Mouse (Mus musculus): ENCODE measurements around the gene Tifab.
"Not testable (repeated sequence)": the region's sequence is repeated elsewhere in the genome, so short reads cannot be mapped to it uniquely, and the experiment has no call there.

Gene Tifab

DNA sequence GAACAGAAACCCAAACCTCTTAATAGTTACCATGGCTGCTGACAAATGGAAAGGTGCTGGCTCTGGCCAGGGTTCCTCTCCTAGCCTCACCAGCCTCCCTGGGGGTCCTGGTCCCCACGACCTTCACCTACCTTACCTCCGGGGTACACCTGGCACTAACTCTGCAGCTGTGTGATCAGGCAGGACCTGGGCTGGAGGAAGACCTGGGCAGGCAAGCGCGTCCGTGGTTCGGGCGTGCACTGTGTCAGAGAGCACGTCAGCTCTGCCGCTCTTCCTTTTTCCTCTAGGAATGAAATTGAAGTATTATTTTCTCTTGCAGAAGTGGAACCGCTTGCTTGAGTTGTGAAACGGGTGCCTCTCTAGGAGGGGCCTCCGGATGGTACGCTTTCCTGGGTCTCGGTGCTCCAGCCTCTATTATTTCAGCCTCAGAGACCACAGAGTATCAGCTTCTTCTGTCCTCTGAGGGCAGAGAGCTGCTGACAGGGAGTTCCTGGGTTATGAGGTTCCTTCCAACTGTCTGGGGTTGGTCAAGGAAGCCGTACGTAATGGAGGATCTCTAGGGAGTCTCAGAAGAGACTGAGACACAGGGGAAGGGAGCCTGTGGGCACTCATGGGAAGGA lies at the start of gene Tifab:
Tifab (minus strand) TSS at position 470 of the 620 bp plus-strand sequence.
- DNase-seq (ENCODE audit: extremely low read depth, low read depth, low spot score) = no peak

DNA sequence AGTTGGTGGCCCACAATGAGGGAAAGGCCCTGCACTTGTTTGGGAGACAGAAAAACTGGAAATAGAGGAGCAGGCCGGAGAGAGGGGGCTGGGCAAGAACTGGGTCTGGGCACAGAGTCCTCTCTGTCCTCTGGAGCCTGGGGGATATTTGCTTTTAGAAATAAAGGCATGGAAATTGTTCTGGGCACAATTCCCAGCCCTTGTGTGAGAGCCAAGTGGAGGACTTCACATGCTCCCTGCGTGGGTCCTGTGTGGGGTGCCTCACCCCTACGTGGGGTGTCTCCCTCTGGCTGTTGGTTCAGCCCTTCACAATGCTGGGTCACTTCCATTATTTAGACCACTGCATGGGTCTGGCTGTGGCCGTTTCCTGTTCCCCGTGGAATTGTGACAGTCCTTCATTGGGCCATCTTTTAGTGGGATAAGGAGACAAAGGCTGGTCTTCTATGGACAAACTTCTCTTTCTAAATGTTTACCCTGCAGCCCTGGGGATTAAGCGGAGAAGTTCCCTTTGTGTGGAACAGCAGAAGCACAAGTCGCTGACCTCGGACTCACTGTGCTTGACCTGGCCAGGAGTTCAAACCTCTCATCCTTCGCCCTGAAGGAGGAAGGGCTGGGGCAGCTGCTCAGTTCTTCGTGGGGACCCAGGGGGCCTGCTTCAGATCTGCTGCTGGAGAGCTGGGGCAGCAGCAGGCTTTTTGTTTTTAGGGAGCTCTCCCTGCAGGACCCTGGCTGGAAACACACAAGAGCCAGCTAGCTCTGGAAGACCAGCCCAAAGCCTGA lies 47.7 kb upstream of the Tifab start:
- DNase-seq (ENCODE audit: extremely low read depth, low read depth, low spot score) = no peak

DNA sequence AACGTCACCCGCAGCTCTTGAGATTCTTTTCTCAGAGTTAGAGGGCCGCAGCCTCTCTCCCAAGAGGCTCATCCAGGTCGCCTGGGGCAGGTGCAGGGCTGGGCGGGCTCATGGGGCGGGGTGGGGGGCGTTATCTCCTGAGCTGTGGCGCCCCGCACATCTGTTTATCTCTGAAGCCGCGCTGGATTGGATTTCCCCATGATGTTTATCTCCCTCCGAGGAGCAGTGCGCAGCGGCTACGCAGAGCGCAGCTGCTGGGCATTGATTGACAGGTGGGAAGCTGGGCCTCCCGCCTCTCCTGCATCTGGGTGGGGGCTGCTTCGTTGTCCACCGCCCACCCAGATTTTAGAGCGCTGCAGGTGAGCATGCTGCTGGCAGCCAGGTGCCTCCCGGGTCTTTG lies 44.9 kb upstream of the Tifab start:
- DNase-seq (ENCODE audit: extremely low read depth, low read depth, low spot score) = no peak

DNA sequence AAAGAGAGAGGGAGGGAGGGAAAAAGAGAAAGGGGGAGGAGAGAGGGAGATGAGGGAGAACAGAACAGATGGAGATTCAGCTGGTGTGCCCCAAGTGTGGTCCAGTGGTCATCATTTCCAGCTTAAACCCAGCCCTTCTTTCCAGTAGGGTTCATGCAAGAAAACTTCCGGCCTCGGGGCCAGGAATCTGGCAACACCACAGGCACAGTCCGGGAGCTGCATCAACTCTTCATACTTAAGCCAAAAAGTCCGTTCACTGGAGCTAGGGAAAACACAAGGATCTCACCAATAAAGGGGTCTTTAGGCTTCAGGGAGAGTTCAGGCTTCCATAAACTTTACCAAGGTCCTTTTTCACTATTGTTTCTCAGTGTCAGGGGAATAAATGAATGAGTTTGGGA lies 44.2 kb upstream of the Tifab start:
- DNase-seq (ENCODE audit: extremely low read depth, low read depth, low spot score) = no peak

DNA sequence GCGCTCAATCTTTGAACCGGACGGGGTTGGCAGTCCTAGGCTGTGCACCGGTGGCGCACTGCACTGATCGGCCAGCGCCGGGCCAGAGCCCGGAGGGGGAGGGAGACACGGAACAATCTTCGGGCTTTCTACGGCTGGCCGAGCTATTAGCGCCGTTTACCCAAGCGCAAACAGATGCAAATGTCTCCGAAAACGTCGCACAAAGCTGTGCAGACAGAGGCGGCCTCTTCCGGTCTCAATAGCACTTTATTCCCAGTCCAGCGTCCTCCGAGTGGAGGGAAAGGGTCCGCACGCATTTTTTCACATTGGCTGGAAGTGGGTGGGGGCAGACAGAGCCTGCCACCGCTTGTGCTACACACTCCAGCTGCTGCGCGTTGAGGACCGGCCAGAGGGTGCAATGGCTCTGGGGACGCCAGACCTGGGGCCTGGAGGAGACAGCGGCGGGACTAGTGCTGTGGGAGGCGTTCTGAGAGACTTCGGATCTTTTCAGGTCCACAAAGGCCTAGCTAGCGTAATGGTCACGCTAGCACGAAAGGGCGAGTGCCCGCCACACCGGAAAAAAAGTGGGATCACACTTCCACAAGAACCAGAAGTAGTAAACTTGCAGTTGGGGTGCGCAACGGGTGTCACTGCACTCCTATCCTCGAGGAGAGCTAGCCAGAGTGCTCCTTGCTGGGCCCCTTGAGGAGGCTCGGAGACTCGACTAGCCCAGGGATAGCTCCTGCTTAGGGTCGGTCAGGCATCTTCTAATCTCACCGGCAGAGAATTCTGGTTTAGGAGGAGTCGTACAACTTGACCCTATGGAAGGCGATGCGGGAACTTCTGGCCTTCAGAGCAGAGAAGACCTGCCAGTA lies 43.5 kb upstream of the Tifab start:
- DNase-seq (ENCODE audit: extremely low read depth, low read depth, low spot score) = no peak

DNA sequence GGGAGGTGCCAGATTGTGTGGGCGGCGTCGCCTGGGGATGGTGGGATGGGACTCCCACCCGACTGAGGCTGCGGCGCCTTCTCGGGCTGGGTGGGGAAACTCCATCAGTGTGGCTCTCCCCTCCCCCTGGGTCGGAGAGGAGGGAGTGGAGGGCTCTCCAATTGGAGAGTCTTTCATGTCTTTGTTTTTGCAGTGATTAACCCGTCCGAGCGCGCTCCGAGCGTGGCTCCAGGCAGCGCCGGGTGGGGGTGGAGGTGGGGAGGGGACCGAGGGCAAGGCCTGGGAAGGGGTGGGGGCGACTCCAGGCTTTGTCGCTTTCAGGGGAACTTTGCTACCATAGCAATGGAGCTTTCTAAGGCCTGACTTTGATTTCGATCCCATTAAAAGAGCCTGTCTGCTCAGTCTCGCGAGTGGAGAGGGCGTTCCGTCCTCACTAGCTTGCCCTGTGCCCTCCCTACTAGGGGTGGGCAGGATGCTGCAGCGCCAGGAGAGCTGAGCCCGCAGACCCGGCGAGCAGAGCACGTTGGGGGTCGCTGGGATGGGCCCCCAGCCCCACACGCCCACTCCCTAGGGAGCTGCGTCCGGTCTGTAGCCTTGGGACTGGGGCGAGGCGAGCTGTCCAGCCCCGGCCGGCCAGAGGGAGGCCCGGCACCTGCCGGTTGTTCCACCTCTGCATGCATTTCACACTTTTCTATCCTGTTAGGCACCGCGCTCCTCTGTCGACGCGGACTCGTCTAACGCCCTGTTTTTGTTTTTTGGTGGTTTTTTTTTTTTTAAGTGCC lies 42.6 kb upstream of the Tifab start:
- no peak for DNase-seq (ENCODE audit: extremely low read depth, low read depth, low spot score)

DNA sequence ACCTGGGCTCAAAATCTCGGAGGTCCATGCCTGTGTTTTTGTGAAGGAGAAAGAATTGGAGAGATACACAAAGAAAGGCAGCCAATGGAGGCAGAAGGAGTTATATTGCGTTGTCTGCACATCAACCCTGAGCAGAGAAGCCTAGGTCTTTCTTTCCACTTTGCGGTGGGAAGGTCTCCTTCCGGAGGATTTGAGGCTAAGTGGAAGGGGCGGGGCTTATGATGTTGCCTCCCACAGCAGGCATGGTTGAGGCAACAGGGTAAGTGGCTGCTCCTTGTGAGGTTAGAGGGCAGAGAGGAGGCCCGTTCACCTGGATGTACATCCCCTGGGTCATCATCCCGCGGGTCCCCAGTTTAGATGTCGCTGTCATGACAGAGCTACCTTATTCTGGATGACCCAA lies 40.6 kb upstream of the Tifab start:
- no peak for DNase-seq (ENCODE audit: extremely low read depth, low read depth, low spot score)

DNA sequence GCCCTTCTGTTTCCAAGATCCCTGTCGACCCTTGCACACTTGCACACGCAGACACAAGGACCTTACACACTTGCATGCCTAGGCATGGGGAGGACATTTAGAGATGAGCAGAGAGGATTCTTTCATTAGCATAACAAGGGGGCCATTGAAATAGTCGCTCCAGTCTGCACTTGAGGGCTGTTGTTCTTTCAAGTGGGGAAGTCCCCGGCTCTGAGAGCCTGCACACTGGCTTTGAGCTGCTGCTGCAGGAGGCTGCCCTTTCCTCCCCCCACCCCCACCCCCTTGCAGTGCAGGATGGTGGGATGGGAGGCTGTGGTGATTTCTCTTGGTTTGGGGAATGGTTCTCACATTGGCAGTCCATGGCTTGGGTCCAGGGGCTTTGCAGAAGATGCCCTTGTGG lies 37.4 kb upstream of the Tifab start:
- no peak for DNase-seq (ENCODE audit: extremely low read depth, low read depth, low spot score)

DNA sequence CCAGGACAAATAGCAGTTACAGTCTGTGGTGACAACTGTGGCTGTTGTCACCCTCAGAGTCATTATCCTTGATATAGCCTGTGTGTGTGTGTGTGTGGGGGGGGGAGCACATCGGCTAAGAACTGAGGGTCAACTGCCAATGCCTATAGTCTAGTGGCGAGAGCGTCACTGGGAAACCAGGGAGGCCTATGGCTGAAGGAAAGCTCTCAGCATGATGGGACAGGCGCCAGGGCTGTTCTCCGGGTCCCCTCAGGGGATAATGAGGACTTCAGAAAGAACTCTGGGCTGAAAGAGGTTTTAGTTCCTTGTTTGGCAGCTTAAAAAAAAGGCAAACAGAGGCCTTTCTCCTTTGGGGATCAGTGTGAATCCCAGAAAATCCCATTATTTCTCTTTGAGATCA lies 35.9 kb upstream of the Tifab start:
- no peak for DNase-seq (ENCODE audit: extremely low read depth, low read depth, low spot score)

DNA sequence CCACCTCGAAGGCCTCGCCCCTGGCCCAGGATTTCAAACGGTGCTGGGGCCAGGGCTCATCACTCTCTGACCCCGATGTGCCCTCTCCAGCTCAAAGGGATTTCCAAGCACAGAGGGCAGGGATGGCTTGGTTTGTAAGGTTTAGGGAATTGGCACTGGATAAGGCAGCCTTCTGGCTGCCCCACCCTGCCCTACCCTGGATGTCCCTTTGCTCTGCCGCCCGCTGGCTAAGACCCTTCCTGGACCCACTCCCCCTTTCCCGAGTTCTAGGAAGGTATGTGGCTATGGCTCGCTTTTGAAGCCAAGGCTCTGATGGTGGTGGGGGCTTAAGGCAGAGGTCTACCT lies 30.4 kb upstream of the Tifab start:
- no peak for DNase-seq (ENCODE audit: extremely low read depth, low read depth, low spot score)

DNA sequence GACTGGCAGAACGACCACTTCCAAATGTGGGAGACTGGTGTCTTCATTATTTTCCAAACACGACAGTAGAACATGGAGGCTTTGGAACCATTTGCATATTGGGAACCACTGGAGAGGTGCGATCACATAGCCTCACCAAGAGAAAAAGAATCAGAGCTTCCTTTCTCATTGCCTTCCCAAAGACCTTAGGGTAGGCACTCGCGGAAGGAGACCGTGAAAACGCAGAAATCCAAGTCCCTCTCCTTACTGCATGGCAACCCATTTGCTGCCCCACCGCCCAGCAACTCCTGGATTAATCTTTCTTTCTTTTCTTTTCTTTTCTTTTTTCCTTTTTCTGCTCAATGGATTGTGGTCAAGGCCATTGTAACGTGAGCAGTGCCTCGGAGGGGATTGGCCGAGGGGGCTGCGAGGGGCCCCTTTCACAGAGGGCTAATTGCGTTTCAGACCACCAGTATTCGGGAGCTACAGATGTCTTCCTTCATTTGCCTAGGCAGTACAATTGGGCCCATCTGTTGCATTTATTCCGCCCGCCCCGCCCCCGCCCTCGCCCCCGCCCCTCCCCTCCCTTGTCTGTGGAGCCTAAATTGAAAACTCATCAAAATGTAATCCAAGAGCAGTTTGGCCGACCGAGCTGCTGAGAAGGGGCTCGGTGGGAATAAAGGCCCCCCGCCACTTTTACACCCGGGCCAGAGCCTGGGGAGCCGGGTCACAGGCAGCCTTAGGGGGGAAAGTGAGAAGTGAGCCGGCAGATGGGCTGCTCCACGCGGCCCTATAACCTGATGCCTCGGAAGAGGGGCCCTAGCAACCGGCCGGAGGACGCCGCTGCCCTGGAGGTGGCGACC lies 29.8 kb upstream of the Tifab start:
- no peak for DNase-seq (ENCODE audit: extremely low read depth, low read depth, low spot score)

DNA sequence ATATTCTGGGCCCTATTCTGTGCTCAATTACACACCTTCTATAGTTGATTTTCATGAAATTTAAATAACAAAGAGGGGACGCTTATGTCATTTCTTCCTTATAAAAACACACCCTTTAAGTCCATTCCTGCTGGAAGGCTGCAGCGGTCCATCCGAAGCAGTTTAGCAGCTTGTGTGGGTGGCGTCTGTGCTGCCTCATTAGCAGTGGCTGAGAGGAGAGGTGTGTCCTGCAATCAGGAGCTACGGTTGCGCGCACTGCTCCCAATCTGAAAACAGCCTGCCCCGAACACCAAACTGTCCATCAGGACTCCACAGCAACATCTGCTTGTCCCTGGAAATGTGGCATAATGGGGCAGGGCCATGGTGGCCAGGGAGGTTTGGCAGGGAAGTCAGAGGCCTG lies 20.8 kb upstream of the Tifab start:
- no peak for DNase-seq (ENCODE audit: extremely low read depth, low read depth, low spot score)

DNA sequence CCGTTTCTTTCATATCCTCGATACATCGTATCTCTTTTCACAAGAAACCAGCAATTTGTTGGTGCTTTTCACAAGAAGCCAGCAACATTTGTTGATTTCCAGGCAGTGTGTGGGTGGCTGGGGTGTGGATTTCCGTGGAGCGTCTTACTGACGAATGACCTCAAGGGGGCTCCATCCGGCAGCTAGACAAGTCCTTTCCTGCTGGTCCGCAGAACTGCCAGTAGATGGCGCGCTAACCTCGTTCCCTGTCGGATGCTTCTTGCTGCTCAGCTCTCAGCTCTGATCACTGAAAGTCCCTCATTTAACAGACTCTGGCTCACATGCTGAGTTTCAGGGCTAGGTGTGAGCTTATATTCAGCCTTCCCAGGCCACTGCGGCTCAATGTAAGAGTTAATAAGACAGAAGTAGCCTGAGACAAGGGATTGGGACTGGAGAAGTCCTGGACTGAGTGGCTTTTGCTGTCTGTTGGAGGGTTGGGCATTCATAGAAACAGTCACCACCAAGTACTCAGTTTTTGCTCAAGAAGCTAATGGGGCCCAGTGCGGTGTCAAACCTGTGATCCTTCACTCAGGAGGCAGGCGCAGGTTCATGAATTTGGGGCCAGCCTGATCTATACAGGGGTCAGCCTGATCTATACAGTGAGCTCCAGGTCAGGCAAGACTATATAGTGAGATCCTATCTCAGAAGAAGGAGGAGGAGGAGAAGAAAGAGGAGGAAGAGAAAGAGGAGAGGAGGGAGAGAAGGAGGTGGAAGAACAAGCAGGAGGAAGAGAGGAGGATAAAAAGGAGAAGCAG lies 19.0 kb upstream of the Tifab start:
- no peak for DNase-seq (ENCODE audit: extremely low read depth, low read depth, low spot score)

DNA sequence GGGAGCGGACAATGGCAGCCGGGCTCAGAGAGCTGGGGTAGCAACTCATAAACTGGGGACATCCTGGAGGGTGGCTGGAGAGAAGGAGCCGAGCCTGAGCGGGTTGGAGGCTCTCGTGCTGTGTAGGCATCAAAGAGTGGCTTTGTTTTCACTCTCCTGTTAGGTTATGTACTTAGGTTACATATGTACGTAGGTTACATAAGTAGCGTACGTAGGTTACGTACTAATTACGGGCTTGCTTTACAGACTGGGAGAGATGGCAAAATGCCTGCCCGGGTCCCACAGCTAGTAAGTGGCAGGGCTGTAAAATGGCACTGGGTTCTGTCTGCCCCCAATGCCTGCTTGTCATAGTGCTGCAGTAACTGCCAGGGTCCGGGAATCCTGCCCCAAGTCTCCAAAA lies 18.3 kb upstream of the Tifab start:
- DNase-seq (ENCODE audit: extremely low read depth, low read depth, low spot score) = no peak

DNA sequence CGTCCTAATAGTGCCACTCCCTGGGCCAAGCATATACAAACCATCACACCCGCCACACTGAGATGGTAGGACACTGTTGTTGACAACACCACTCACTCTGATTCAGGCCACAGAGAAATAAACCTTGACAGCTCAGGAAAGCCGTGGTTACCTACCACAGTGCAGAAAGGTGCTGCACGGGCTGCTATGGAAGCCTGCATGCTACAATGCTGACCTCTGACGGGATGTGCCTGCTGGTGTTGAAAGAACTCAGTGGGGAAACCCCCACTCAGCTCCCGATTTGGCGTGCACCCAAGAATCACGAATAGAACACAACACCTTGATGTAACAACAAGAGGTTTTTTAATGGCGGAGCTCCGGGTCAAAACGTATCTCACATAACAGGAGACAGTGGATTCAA lies 17.1 kb upstream of the Tifab start:
- not testable (repeated sequence) for DNase-seq (ENCODE audit: extremely low read depth, low read depth, low spot score)

DNA sequence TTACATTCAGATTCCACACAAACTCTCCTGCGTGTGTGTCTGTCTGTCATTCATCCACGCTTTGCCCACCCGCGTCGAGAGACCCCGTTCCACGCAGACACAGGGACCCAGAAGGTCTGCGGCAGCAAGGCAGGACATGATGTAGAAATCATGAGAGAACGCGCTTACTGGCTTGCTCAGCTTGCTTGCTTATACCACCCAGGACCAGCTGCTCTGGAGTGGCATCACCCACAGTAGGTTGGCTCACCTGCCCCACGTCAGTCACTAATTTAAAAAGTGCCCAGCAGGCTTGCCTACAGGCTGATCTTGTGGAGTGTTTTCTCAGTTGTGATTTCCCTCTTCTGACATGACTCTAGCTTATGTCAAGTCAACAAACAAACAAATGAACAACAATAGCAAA lies 15.5 kb upstream of the Tifab start:
- DNase-seq (ENCODE audit: extremely low read depth, low read depth, low spot score) = not testable (repeated sequence)

DNA sequence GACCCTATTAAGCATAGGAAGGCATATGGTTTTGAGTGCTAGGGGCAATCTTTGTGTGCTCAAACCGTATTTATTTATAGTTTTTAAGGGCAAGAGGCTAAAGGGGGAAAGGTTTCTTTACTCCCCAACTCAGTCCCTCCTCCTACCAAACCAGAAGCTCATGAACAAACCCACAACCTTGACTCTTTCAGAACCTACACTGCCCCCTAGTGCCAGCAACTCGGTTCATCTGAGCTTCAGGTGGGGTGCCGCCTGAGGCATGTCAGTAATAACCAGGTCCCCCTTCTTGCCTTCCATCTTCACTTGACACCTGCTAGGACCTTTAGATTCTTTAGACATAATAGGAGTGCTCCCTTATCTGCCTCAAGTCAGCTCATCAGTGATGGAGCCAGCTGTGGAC lies 12.5 kb upstream of the Tifab start:
- DNase-seq (ENCODE audit: extremely low read depth, low read depth, low spot score) = no peak

DNA sequence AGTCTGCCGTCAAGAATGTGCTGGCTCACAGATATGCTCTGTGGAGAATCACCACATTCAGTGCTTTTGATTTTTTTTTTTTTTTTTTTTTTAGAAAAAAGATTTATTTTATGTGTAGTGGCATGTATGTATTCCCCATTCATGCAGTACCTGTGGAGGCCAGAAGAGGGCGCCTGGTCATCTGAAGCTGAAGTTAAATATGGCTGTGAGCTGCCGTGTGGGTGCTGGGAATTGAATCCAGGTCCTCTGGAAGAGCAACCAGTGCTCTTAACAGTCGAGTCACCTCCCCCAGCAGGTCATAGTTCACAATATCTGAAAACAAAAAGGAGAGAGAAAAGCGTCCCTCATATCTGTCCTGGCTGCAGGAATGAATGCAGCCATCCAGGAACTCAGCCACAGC lies 11.0 kb upstream of the Tifab start:
- DNase-seq (ENCODE audit: extremely low read depth, low read depth, low spot score) = no peak

DNA sequence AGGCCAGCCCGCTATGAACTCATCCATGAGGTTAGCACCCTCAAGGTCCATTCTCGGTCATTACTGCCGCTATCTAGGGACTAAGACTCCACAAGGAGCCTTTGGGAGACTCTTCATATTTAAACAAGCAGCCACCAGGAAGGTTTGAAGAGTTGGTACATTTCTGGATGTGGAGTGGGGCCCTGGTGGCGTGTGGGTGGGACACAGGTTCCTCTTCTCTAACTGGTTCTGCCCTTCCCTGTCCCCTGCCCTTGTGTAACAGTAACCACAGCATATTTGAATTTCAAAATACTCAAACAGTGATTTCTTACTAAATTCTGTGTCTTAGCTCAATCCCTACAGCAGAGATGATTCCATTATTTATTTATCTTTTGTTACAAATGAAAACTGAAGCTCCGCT lies 5.0 kb upstream of the Tifab start:
- no peak for DNase-seq (ENCODE audit: extremely low read depth, low read depth, low spot score)

DNA sequence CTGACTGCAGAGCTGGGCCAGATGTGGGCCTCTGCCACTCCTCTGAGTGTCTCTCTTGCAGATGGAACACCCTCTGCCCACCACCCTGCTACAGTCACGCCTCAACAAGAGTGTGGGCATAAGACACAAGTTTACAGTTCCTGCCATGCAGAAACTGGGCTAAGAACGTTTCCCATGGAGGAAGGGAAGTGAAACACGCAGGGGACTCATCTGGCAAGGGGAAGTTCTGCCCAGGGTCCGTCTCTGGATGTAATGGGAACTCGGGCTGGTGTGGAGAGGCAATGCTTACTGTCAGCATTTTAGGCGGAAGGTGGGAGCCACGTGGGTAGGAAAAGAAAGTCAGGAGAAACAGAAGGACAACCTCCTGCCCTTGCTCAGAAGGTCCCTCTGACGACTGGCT lies 2.7 kb upstream of the Tifab start:
- DNase-seq (ENCODE audit: extremely low read depth, low read depth, low spot score) = no peak
